Mouse (Mus musculus): Measurements from ENCODE around the gene Ppt1.

DNA sequence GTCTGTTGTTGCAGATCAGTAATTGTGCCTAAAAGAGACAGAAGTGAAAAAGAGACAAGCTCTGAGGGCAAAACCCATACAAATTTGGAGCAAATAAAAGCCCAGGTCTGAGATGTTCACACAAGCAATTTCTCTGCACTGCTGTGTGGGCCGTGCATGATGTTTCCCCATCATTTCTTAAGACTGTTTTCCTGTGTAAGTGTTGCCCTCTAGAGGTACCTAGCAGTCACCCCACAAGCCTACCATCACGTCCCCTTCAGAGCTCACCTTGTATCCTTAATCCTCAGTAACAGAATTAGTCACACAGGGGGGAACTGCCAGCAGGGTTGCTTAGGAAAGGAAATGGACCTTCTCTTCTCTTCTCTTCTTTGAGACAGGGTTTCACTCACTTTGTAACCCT is 21.9 kb downstream of the Ppt1 start:
- TF ChIP-seq POLR2A (IDR thresholded peaks at IDR 0.05; ENCODE audit: extremely low read depth, insufficient read depth, low read length) (no peak), CTCF (IDR thresholded peaks at IDR 0.05; ENCODE audit: low read depth, low read length) (no peak)

Data from liver, adult 2 months (tissue).